Mouse (Mus musculus) gastrocnemius, adult 18-20 months (tissue): ENCODE measurements around the gene Klhdc7b. TPM values are rescaled to one million over a fixed set of nuclear protein-coding genes. Genes with fewer than 3 reads are reported as not detected.
A peak's percentile ranks its signal among the peaks of the same experiment; 100 is the strongest.
"Not testable (repeated sequence)": the region's sequence is repeated elsewhere in the genome, so short reads cannot be mapped to it uniquely, and the experiment has no call there.

Experiments used
- DNase-seq: peaks from one replicate; pipeline ENCODE4 v3.0.0; 2021; ENCODE audit warnings: low spot score
- total RNA-seq, 2 experiments: library from RNA; stranded (reverse); gene quantifications; 2 replicates each; pipeline ENCODE4 v1.2.3; 2021

Klhdc7b gene
- total RNA-seq, 2 experiments from 2014 or later, result not detected

DNA sequence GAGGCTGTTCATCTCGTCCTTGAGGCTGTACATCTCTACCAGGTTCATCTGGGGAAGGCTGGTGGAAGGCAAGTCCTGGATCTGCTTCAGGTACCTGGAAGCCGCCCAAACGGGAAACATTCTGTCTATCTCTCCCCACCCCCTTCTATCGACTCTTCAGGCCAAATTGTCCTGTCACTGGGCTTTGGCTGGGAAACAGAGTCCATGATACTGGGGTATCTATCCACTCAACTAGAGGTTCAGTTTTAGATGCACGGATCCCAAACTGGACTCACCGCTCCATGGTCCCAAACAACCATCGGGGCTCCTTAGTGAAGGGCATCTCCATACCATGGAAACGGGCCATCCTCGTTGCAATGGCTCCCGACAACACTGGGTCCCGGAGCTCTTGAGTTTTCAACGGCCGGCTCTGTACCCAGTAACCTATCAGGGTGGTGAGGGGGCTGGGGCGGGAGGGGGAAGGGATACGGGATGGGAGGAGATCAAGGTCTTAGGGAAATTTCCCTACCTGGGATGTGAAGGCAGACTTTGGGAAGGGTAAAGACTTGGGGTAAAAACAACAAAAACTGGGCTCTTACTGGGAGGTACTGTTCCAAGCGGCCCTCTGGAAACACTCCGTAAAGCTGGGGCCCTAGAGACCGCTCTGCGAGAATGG lies 43.5 kb downstream of the Klhdc7b start:
- DNase-seq, result no peak

DNA sequence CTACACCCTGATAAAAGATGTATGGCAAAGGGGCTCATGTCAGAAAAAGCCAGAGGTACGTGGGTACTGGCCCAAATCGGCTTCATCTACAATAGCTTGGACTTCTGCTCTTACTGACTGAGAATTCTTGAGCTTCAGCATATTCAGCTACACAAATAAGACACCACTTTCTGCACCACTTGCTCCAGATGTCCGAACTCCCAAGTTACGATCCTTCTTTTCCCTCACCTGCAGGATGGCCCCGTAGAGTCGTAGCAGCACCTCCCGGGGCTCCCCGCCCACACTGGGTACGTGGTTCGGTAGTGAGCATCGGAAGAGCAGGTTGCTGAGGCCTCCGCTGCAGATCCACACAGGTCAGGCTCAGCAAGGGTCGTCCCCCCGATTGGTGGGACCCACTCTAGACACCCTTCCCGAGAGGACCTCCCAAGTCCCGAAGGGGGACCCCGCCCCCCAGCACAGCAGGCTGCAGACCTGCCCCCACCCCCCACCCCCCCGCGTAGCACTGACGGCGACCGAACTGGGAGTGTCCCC lies 44.2 kb downstream of the Klhdc7b start:
- DNase-seq, result no peak

DNA sequence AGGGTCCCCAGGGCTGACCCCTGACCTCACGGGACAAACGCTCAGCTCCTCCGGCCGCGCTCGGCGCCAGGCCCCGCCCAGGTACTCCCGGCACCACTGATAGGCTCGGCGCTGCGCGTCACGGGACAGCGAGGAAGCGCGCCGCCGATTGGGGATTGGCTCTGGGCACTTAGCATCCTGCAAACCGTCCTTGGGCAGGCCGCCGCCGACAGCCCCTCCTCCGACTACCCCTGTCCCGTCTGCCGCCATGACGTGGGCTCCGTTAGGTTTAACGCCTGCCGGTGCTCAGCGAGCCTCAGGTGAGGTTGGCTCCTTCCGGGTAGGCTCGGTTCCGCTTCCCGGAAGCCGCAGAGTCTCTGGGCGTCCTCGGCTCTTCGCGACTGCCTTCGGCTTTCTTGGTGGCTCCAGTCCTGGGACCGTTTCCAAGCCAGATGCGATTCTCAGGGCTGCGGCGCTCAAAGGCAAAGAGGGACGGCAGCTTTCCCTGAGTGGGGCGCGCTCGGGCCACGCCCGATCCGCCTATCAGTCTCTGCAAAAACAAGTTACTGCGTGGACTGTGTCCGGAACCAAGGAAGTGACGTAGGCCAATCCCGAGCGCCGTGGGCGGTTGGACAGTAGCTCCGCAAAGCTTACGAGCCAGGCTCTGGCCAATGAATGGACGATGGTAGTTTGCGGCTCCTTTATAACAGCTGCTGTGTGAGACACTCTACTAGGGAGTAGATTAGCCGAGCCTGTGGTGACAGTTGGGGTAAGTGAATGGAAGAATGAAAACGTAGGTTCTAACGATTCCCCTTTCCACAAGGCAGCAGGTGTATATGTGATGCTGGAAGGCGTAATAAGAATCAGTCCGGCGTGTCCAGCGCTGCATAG lies 44.9 kb downstream of the Klhdc7b start, which contains the start of the genes C730034F03Rik, Gm44502 and Chkb:
Gene C730034F03Rik (plus strand): TSS at position 238 of the 870 bp plus-strand sequence.
Gene Gm44502 (minus strand): TSS at position 345 of the 870 bp plus-strand sequence.
Gene Chkb (minus strand): TSS at position 557 of the 870 bp plus-strand sequence.
- DNase-seq, result peak; percentile 91

DNA sequence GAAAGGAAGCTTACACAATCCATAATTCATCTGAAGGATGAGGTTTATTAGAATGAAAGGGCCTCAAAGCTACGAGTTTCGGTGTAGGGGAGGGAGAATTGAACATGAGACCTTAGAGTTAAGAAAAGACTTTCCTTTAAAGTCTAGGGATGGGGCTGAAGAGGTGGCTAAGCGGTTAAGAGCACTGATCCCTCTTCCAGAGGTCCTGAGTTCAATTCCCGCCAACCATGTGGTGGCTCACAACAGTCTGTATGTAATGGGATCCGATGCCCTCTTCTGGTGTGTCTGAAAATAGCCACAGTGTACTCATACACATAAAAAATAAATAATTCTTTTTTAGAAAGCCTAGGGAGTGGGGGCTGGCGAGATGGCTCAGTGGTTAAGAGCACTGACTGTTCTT lies 45.6 kb downstream of the Klhdc7b start:
- DNase-seq, result no peak

DNA sequence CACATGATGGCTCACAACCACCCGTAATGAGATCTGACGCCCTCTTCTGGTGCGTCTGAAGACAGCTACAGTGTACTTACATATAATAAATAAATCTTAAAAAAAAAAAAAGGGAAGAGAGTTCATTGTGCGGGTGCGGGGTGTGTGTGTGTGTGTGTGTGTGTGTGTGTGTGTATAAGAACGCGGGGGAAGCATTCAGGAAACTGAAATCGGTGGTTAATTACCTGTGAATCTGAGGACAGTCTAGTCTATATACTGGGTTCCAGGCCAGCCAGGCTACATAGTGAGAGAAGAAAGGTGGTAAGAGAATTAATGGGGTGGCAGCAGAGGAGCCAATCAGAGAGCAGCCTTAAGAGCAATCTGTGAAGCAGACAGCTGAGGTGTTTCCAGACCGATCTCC lies 46.1 kb downstream of the Klhdc7b start:
- DNase-seq, result not testable (repeated sequence)

DNA sequence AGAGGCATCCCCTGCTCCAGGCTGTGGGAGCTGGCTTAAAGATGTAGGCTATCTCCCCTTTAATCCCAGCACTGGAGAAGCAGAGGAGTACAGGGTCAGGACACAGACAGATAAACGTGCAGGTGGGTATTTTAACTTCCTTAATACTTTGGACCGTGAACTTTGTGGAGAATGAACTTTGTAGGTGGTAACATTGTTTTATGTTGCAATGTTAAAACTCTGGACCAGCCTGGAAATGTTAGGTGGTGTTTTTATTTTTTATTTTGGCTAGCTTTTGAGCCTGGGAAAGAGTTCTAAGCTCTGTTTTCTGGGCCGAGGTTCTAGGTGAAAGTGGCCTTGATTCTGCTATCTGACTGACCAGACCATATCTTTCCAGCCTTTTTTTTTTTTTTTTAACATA lies 46.6 kb downstream of the Klhdc7b start:
- no peak for DNase-seq

DNA sequence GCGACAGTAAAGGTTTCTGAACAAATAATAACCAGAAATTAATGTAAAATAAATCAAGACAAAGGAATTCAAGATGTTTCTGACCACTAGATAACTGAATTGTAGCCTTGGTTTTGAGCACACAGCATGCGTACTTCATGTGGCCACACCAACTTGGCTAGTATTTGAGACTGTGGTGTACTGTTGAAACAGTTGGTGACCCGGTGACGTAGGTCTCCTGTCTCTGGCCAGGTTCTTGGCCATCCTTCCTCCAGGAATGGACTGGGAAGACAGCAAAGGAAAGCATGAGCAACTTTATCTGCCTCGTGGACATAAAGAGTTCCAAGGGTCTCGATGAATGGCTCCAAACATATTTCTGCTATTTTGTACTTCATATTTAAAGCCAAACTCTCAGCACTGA lies 47.1 kb downstream of the Klhdc7b start:
- DNase-seq, result no peak

DNA sequence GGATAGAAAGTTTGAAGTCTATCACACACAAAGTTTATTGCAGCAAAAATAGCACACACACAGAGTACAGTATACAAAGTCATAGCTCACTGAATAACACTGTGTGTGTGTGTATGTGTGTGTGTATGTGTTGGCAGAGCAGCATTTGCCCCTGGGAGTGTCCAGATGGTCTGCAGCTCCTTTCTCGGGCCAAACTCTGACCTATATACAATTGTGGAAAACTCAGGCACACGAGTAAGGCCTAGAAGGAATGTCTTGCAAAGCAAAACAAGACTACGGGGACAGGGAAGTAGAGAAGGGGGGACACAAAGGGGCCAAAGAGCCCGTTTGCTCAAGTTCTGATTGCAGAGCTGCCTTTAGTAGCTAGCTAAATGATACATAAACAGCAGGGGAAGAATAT lies 48.2 kb downstream of the Klhdc7b start:
- DNase-seq, result no peak

DNA sequence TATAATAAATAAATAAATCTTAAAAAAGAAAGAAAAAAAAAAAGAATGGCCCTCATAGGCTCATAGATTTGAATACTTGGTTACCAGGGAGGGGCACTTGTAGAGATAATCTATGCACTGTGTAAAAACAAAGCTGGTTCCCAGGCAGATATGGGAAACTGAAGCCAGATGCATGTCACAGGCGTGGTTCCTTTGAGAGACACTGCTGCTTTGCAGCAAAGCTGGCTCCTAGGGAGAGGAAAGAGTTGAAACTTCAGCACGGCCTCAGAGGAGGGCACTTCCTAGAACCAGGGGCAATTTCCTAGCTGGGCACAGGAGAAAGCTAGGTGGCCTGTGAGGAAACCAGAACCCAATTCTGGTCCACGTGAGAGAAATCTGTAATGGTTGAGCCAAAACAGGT lies 49.4 kb downstream of the Klhdc7b start:
- DNase-seq, result no peak

DNA sequence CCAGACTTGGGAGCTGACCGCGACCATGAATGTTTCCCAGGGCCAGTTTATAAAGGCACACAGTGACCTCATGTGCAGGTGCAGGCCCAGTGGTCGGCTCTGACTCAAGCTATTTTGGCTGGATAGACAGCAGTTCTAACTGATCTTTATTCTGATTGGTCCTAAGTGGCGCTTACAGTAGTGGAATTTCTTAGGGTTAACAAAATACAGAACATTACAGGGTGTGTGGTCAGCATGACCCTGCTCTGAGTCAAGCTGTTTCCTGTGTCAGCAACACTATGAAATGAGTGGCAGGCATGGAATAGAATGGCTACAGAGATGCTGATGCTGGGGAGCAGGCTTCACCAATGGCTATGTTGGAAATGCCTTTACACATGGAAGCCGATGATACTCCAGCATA lies 51.2 kb downstream of the Klhdc7b start:
- DNase-seq, result no peak

Other genes with a start within 250 kb of the Klhdc7b start
- 100 to 1,000 TPM; 142 to 145 TPM for gene Mapk12, start 244.2 kb upstream of the Klhdc7b start, total RNA-seq
- 1 to 10 TPM in 1 of 2 experiments, under 1 TPM in 1; 0.89 to 1.9 TPM for gene Mapk11, start 235.3 kb upstream of the Klhdc7b start, total RNA-seq
- 1 to 10 TPM; 4.0 to 8.2 TPM for gene Plxnb2, start 204.1 kb upstream of the Klhdc7b start, total RNA-seq
- gene Dennd6b, start 188.4 kb upstream of the Klhdc7b start, total RNA-seq, result 1 to 10 TPM; 8.8 to 9.6 TPM
- gene Ppp6r2, start 173.4 kb upstream of the Klhdc7b start, total RNA-seq, result 10 to 100 TPM; 90.7 to 93.0 TPM
- 10 to 100 TPM; 59.4 to 61.0 TPM for gene Sbf1, start 69.6 kb upstream of the Klhdc7b start, total RNA-seq
- not detected for gene Adm2, start 62.2 kb upstream of the Klhdc7b start, total RNA-seq
- under 1 TPM in 1 of 2 experiments, not detected in 1; 0.48 TPM for gene Miox, start 50.5 kb upstream of the Klhdc7b start, total RNA-seq
- gene Lmf2, start 29.3 kb upstream of the Klhdc7b start, total RNA-seq, result 10 to 100 TPM; 11.4 to 12.5 TPM
- gene Ncaph2, start 29.2 kb upstream of the Klhdc7b start, total RNA-seq, result 10 to 100 TPM; 39.2 to 46.1 TPM
- gene Sco2, start 11.1 kb upstream of the Klhdc7b start, total RNA-seq, result 10 to 100 TPM; 12.4 to 13.9 TPM
- under 1 TPM; 0.31 to 0.43 TPM for gene Tymp, start 7.9 kb upstream of the Klhdc7b start, total RNA-seq
- under 1 TPM in 1 of 2 experiments, not detected in 1; 0.64 TPM for gene Odf3b, start 5.6 kb upstream of the Klhdc7b start, total RNA-seq
- not detected for gene Syce3, start 25.6 kb downstream of the Klhdc7b start, total RNA-seq
- 100 to 1,000 TPM; 287 to 338 TPM for gene Cpt1b, start 40.9 kb downstream of the Klhdc7b start, total RNA-seq
- under 1 TPM; 0.23 to 0.28 TPM for gene C730034F03Rik, start 44.7 kb downstream of the Klhdc7b start, total RNA-seq
- under 1 TPM in 1 of 2 experiments, not detected in 1; 0.52 TPM for gene Gm44502, start 44.8 kb downstream of the Klhdc7b start, total RNA-seq
- gene Chkb, start 45.0 kb downstream of the Klhdc7b start, total RNA-seq, result 10 to 100 TPM; 19.7 to 27.0 TPM
- gene Mapk8ip2, start 69.0 kb downstream of the Klhdc7b start, total RNA-seq, result under 1 TPM; 0.25 to 0.57 TPM
- gene Arsa, start 92.5 kb downstream of the Klhdc7b start, total RNA-seq, result 1 to 10 TPM; 2.8 to 4.0 TPM
- 10 to 100 TPM in 1 of 2 experiments, 1 to 10 TPM in 1; 8.9 to 12.6 TPM for gene Shank3, start 114.7 kb downstream of the Klhdc7b start, total RNA-seq
- gene Acr, start 183.4 kb downstream of the Klhdc7b start, total RNA-seq, result not detected
- gene Rabl2, start 207.0 kb downstream of the Klhdc7b start, total RNA-seq, result 1 to 10 TPM; 2.1 to 2.4 TPM